Mouse (Mus musculus) thymus, adult 2 months (tissue): ENCODE results near the gene Zfp61.

Source experiments
- CTCF ChIP-seq: fragments of 200-500 bp; IDR thresholded peaks from 2 replicates; pipeline ENCODE4 v1.5.1; 2012; ENCODE audit warnings: mild to moderate bottlenecking, control low read depth, low read length, moderate library complexity, borderline replicate concordance; ENCODE audit not compliant: control insufficient read depth, poor library complexity, insufficient read depth; ENCODE audit errors: extremely low read depth
- POLR2A ChIP-seq: fragments of 200-500 bp; IDR thresholded peaks from 2 replicates; pipeline ENCODE4 v1.6.1; 2012; ENCODE audit warnings: mild to moderate bottlenecking, low read length, control low read depth, moderate library complexity; ENCODE audit not compliant: control insufficient read depth, poor library complexity, insufficient read depth; ENCODE audit errors: extremely low read depth

DNA sequence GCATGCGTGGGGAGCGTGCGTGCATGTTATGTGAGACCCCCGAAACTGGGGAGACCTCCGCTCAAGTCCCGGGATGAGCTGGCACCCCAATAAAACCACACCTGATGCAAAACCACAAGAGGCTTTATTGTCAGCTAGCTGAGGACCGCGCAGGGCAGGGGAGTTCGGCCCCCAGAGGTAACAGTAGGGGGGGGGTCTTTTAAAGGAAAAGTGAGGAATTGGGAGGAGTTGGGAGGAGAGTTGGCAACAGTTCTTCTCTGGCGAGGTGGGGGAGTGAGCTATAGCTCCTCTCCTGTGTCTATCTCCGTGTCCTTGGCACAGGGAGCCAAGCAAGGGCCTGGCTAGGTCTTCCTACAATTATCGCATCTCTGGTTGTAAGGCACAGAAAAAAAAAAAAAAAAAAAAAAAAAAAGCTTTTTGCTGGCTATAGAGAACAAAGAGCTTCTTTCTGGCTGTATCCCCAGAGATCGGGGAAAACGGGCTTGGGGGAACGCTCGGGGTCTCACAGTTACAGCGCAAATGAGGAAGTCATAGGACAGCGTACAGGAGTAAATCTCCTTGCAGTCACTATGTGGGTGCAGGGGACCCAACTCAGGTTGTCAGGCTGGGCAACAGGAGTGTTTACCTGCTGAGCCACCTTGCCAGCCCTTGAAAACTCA lies 1.1 kb downstream of the Zfp61 start:
- no peak for TF ChIP-seq CTCF
- no peak for TF ChIP-seq POLR2A
